Mouse (Mus musculus): Measurements from ENCODE around the gene Lca5l. TPM values are rescaled to one million over a fixed set of nuclear protein-coding genes. Genes with fewer than 3 reads are reported as not detected.

Lca5l gene
- total and polyA plus RNA-seq, 2 experiments from 2014 or later, result 2.1 to 3.9 TPM

DNA sequence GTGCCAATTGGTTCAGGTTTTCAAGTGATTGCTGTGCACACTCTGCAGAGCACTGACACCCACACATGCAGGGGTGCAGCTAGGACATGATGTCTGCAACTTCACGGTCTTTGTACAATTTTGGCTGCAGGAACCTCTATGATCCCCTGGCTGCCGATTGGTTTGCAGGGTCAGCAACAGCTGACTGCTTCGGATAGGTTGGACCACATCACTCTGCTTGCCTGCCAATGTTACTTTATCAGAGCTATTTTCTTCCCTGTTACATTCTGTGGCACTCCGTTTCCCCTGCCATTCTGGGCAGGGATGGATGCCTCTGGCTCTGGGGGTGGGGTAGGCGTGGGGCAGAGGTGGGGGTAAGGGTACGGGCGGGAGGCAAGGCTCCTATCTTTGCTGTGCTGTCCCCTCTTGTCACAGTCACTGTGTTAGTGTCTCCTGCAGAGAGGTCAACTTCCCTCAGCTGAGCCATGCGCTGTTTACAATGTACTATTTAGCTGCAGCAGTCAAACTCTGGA is 37.0 kb upstream of the Lca5l start:
- no peak overlapping the region for H3K4me3 ChIP-seq (ENCODE audit: low read depth, low read length)
- TF ChIP-seq CTCF (IDR thresholded peaks at IDR 0.05; ENCODE audit: low read depth), result no peak
- ATAC-seq, result peak; percentile 56
- H3K27ac ChIP-seq (ENCODE audit: low read depth, low read length), result no peak overlapping the region
- no peaks in the 10 kb centered on the region for H3K36me3 ChIP-seq (ENCODE audit: insufficient read depth)
- no peaks in the 10 kb centered on the region for H3K27me3 ChIP-seq (ENCODE audit: insufficient read depth, low read length)
- no peak overlapping the region for H3K9ac ChIP-seq
- WGBS, result 45% methylated on average over 8 of the region's 8 CpGs
- DNase-seq, result no peak
- H3K9me3 ChIP-seq (ENCODE audit: low read length), result no peaks in the 10 kb centered on the region
- no peaks in the 10 kb centered on the region for H3K4me1 ChIP-seq (ENCODE audit: insufficient read depth)
- no peak overlapping the region for H3K4me2 ChIP-seq (ENCODE audit: low read depth)

DNA sequence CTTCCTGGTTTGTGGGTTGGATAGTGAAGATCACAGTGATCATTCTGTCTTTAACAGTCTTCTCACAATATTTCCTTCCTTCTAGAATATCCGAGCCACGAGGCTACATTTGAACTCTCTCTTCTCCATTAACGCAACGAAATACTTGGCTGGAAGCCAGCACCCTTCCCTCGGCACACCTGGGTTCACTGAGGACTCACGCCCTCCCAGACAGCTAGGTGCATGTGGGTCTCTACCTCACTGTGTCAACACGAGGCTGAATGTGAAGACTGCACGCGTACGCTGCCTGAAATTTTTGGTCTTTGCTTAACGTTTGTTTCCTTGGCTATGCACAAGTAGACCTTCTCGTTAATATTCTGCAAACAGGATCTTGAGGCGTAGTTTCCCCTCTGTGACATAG is 36.4 kb upstream of the Lca5l start:
- H3K9ac ChIP-seq, result no peak overlapping the region
- no peak overlapping the region for H3K4me2 ChIP-seq (ENCODE audit: low read depth)
- no peaks in the 10 kb centered on the region for H3K36me3 ChIP-seq (ENCODE audit: insufficient read depth)
- no peak overlapping the region for H3K27ac ChIP-seq (ENCODE audit: low read depth, low read length)
- H3K9me3 ChIP-seq (ENCODE audit: low read length), result no peaks in the 10 kb centered on the region
- no peaks in the 10 kb centered on the region for H3K4me1 ChIP-seq (ENCODE audit: insufficient read depth)
- DNase-seq (no peak), ATAC-seq (no peak)
- H3K27me3 ChIP-seq (ENCODE audit: insufficient read depth, low read length), result no peaks in the 10 kb centered on the region
- 68% methylated on average over 13 of the region's 13 CpGs for whole genome bisulfite sequencing
- TF ChIP-seq CTCF (IDR thresholded peaks at IDR 0.05; ENCODE audit: low read depth), result no peak
- H3K4me3 ChIP-seq (ENCODE audit: low read depth, low read length), result no peak overlapping the region

DNA sequence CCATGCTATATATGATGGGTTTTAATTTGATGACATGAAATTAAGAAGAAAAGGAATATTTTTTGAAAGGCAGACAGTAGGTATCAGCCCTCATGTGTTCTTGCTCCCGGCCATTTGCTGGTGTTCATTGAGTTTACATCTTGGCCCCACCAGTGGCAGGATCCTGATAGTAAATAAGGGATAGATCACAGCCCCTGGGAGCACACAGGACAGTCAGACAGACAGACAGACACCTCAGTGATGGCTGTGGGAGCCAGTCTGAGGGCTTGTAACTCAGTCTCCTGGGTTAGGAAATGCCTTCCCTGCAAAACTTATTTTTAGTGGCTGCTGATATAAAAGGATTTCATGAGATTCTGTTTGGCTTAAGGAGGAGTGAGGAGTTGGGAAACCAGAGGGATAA is 30.4 kb upstream of the Lca5l start:
- H3K27ac ChIP-seq (ENCODE audit: low read depth, low read length), result no peak overlapping the region
- H3K9ac ChIP-seq, result no peak overlapping the region
- H3K36me3 ChIP-seq (ENCODE audit: insufficient read depth), result no peaks in the 10 kb centered on the region
- no peaks in the 10 kb centered on the region for H3K9me3 ChIP-seq (ENCODE audit: low read length)
- no peak for DNase-seq
- H3K4me1 ChIP-seq (ENCODE audit: insufficient read depth), result no peaks in the 10 kb centered on the region
- H3K4me2 ChIP-seq (ENCODE audit: low read depth), result no peak overlapping the region
- no peaks in the 10 kb centered on the region for H3K27me3 ChIP-seq (ENCODE audit: insufficient read depth, low read length)
- no peak for TF ChIP-seq CTCF (IDR thresholded peaks at IDR 0.05; ENCODE audit: low read depth)
- no peak overlapping the region for H3K4me3 ChIP-seq (ENCODE audit: low read depth, low read length)
- no peak for ATAC-seq
- 86% methylated on average over 1 of the region's 1 CpGs for WGBS

DNA sequence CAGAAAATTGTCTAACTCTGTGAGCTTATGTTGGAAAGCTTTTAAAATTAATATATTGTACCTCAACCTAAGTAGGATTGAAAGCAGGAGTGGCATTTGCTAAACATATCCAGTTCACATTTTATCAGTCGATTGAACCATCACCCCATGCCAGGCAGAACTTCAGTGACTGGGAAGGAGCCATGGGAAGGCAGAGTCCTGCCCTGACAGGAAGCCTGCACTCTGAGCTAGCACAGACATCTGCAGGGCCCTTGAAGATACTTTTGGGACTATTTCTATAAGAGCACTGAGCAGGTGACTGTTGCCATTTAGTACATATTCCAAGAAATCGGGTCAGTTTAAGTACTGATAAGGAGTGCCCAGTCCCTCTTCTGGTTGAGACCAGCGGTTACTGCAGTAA is 29.9 kb upstream of the Lca5l start:
- no peaks in the 10 kb centered on the region for H3K4me1 ChIP-seq (ENCODE audit: insufficient read depth)
- DNase-seq (no peak), ATAC-seq (no peak)
- H3K4me2 ChIP-seq (ENCODE audit: low read depth), result no peak overlapping the region
- no peaks in the 10 kb centered on the region for H3K27me3 ChIP-seq (ENCODE audit: insufficient read depth, low read length)
- H3K9ac ChIP-seq, result no peak overlapping the region
- H3K4me3 ChIP-seq (ENCODE audit: low read depth, low read length), result no peak overlapping the region
- 86% methylated on average over 3 of the region's 3 CpGs for WGBS
- H3K9me3 ChIP-seq (ENCODE audit: low read length), result no peaks in the 10 kb centered on the region
- no peak for TF ChIP-seq CTCF (IDR thresholded peaks at IDR 0.05; ENCODE audit: low read depth)
- H3K36me3 ChIP-seq (ENCODE audit: insufficient read depth), result no peaks in the 10 kb centered on the region
- H3K27ac ChIP-seq (ENCODE audit: low read depth, low read length), result no peak overlapping the region

DNA sequence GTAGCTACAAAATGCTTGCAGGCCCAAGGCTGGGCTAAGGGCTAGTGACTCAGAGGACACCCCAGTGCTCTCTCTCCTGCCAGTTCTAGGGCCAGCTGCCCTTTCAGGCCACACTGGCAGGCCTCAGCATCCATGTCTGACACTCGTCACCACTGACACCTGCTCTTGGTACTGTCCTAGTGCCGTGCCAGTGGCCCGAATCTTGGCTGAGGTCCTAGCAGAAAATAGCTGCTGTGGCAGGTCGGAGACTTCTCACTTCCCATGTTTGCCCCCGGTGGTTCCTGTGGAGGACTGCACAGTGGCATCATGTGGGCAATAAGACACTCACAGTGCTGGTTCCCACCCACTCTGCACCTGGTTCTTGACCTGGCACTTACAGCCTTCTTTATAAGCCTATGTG is 29.4 kb upstream of the Lca5l start:
- Histone ChIP-seq H3K36me3 (ENCODE audit: insufficient read depth) (no peaks in the 10 kb centered on the region), H3K9ac (no peak overlapping the region), H3K27ac (ENCODE audit: low read depth, low read length) (no peak overlapping the region), H3K4me2 (ENCODE audit: low read depth) (no peak overlapping the region), H3K4me1 (ENCODE audit: insufficient read depth) (no peaks in the 10 kb centered on the region), H3K9me3 (ENCODE audit: low read length) (no peaks in the 10 kb centered on the region), H3K27me3 (ENCODE audit: insufficient read depth, low read length) (no peaks in the 10 kb centered on the region), H3K4me3 (ENCODE audit: low read depth, low read length) (no peak overlapping the region)
- ATAC-seq, result no peak
- no peak for DNase-seq
- 72% methylated on average over 5 of the region's 5 CpGs for WGBS
- TF ChIP-seq CTCF (IDR thresholded peaks at IDR 0.05; ENCODE audit: low read depth), result peak; percentile 12; the same call in 1 of the 2 replicates

DNA sequence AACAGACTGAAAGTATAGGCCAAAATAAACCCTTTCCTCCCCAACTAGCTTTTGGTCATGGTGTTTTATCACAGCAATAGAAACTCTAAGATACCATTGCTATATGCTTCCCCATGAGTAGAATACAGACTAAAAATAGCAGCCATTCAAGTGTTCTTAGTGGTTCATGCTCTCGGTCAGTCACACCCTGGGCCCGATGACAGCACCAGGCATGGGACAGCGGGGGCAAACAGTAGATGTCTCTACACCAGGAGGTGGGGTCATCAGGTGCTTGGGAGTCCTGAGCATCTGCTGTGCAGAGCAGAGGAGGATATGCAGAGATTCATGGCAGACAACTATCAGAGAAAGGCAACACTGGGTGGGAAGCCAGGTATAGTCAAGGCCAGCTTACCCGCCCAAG is 21.0 kb upstream of the Lca5l start:
- TF ChIP-seq CTCF (IDR thresholded peaks at IDR 0.05; ENCODE audit: low read depth), result no peak
- no peak overlapping the region for H3K9ac ChIP-seq
- H3K27me3 ChIP-seq (ENCODE audit: insufficient read depth, low read length), result no peaks in the 10 kb centered on the region
- no peak for ATAC-seq
- 93% methylated on average over 4 of the region's 4 CpGs for WGBS
- DNase-seq, result no peak
- no peaks in the 10 kb centered on the region for H3K9me3 ChIP-seq (ENCODE audit: low read length)
- no peak overlapping the region for H3K27ac ChIP-seq (ENCODE audit: low read depth, low read length)
- H3K36me3 ChIP-seq (ENCODE audit: insufficient read depth), result no peaks in the 10 kb centered on the region
- H3K4me1 ChIP-seq (ENCODE audit: insufficient read depth), result no peaks in the 10 kb centered on the region
- no peak overlapping the region for H3K4me3 ChIP-seq (ENCODE audit: low read depth, low read length)
- H3K4me2 ChIP-seq (ENCODE audit: low read depth), result no peak overlapping the region

DNA sequence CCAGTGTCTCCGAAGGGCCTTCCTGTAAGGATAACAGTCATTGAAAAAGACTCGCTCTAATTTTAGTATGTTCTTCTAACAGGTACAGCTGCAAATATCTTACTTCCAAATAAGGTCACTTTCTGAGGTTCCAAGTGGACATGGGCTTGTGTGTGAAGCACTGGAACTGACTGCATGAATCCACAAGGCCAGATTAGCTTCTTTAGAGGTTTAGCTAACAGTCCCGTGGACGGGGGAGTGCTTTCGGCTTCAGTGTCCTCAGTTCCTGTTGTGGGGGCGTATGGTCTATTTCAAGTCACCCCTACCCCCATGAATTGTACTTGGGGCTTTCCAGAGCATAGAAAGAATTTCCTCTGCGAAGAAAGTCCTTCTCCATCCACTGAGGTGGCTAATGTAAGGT is 18.8 kb upstream of the Lca5l start:
- WGBS, result 88% methylated on average over 7 of the region's 7 CpGs
- no peak for TF ChIP-seq CTCF (IDR thresholded peaks at IDR 0.05; ENCODE audit: low read depth)
- ATAC-seq, result no peak
- no peak overlapping the region for H3K9ac ChIP-seq
- H3K4me3 ChIP-seq (ENCODE audit: low read depth, low read length), result no peak overlapping the region
- no peaks in the 10 kb centered on the region for H3K4me1 ChIP-seq (ENCODE audit: insufficient read depth)
- no peaks in the 10 kb centered on the region for H3K36me3 ChIP-seq (ENCODE audit: insufficient read depth)
- H3K9me3 ChIP-seq (ENCODE audit: low read length), result no peaks in the 10 kb centered on the region
- H3K27ac ChIP-seq (ENCODE audit: low read depth, low read length), result no peak overlapping the region
- H3K4me2 ChIP-seq (ENCODE audit: low read depth), result no peak overlapping the region
- no peaks in the 10 kb centered on the region for H3K27me3 ChIP-seq (ENCODE audit: insufficient read depth, low read length)
- DNase-seq, result no peak

DNA sequence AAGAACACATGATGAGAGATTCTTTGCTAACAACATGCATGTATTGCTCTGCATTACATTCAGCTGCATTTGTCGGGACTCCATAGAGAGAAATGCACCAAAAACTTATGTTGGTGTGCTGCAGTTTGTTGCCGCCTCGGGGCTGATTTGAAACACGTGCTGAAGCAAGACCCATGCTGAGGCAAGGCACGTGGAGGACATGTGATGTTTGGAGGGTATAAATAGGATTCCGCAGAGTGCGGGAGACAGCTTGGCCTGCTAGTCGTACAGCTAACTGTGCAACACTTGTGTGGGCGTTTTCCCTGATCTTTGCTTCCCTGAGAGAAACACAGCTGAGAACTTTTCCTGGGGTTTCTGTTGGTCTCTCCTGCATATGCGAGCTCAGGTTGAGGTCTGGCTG is 17.7 kb upstream of the Lca5l start:
- DNase-seq, result no peak
- Histone ChIP-seq H3K4me3 (ENCODE audit: low read depth, low read length) (no peak overlapping the region), H3K4me1 (ENCODE audit: insufficient read depth) (no peaks in the 10 kb centered on the region), H3K36me3 (ENCODE audit: insufficient read depth) (no peaks in the 10 kb centered on the region), H3K9me3 (ENCODE audit: low read length) (no peaks in the 10 kb centered on the region), H3K27me3 (ENCODE audit: insufficient read depth, low read length) (no peaks in the 10 kb centered on the region), H3K4me2 (ENCODE audit: low read depth) (no peak overlapping the region), H3K9ac (no peak overlapping the region), H3K27ac (ENCODE audit: low read depth, low read length) (no peak overlapping the region)
- 82% methylated on average over 10 of the region's 10 CpGs for WGBS
- ATAC-seq, result no peak
- TF ChIP-seq CTCF (IDR thresholded peaks at IDR 0.05; ENCODE audit: low read depth), result no peak
